Mouse (Mus musculus) kidney, adult 2 months (tissue): ENCODE data around the gene Hoxb4.

ENCODE experiments used
- CTCF ChIP-seq: fragments of 200-500 bp; conservative IDR thresholded peaks from 2 replicates; pipeline ENCODE4 v1.5.1; 2011; ENCODE audit warnings: low read depth, mild to moderate bottlenecking, control low read depth, low read length, moderate library complexity, mixed read lengths; ENCODE audit not compliant: insufficient read depth, insufficient read length
- POLR2A ChIP-seq: fragments of 200-500 bp; IDR thresholded peaks from one replicate; pipeline ENCODE4 v1.6.1; 2011; ENCODE audit warnings: low read depth, low read length, control low read depth

DNA sequence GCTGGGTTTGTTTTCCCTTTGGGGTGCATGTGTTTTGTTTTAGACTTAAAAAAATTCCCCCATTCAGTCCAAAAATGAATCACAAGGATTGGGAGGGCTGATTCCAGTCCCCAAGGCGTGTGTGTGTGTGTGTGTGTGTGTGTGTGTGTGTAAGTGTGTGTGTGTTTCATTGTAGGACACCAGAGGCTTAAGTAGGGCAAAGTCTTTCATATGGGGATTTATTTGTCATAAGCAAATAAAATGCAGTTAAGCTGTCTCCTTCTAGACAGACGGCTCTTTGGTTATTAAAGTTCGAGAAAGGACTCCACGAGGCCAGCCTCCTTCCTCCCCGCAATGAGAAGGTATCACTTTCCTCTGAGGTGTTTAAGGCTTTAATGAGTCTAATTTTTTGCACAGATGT is 3.8 kb downstream of the Hoxb4 start:
- TF ChIP-seq CTCF: no peak
- no peak for TF ChIP-seq POLR2A
